Mouse (Mus musculus): ENCODE measurements around the gene Fkbp4.
"Not testable (repeated sequence)": the region's sequence is repeated elsewhere in the genome, so short reads cannot be mapped to it uniquely, and the experiment has no call there.

Fkbp4 gene

DNA sequence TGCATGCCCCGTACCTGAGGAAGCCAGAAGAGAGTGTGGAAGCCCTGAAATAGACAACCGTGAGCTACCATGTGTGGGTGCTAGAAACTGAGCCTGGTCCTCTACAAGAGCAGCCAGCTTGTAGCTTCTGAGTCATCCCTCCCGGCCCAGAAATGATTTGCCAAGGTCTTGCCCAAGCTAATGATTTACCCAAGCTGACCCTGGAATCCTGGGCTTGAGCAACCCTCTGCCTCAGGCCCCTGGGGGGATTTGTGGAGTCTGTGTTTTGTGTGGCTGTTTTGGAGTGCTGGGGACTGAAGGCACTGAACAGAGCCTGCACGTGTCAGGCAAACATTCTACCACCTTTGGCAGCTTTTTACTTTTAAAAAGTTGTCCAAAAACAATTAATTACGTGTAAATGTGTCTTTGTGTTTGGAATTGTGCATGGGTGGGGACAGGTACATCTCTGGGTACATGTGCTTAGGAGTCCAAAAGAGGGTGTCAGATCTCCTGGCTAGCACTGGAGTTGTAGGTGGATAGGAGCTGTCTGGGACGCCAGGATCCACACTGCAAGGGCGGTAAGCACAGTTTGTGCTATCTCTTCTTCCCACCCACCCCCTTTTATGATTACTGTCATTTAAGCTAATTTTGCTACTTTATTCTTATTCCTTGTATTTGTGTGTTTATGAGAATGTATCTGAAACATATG lies 40.8 kb downstream of the Fkbp4 start:
- DNase-seq (ENCODE audit: low spot score in 2 of 2): no peak

DNA sequence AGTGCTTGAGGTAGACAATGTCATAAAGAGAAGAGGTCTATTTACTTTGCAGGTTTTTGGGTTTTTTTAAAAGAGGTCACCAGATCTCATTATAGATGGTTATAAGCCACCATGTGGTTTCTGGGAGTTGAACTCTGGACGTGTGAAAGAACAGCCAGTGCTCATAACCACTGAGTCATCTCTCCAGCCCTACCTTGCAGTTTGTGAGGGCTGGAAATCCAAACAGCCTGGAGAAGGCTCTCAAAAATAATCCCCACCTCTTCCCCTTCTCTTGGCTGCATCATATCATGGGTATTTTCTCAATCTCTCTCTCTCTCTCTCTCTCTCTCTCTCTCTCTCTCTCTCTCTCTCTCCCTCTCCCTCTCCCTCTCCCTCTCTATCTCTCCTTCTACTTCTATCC lies 47.8 kb downstream of the Fkbp4 start:
- DNase-seq (ENCODE audit: low spot score in 2 of 2): no peak

DNA sequence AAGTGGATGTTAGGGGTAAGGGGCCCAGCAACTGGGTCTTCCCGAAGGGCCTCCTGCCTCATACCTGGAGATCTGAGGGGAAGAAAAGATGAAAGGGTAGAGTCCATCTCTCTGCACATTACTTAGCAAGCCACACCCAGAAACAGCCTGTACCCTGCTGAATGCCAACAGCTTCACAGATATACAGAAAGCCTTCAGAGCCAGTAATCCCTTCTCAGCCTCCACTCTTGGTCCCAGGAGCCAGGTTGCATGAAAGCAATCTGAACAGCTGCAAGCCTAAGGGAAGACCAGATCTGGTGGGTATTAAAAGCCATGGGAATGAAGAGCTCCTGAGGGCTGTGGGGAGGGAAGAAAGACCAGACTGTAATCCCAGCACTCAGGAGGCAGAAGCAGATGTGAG lies 49.3 kb downstream of the Fkbp4 start:
- DNase-seq (ENCODE audit: low spot score in 2 of 2): no peak

DNA sequence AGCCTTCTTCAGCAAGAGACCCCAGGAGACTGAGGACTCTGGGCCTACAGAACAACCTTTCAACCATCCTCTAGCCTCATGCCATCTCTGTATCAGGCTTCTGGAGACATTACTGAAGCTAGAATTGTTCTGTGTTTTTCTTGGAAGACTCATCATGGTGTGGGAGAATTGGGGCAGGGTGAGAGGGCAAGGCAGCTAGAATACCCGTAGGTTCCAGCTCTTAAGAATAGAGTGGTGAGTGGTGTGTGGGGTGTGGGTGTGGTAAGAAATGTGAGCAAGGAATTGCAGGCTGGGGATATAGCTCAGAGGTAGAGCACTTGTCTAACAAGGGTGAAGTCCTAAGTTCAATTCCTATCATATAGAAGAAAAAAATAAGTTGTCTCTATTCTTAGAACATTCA lies 53.5 kb downstream of the Fkbp4 start:
- no peak for DNase-seq (ENCODE audit: low spot score in 2 of 2)

DNA sequence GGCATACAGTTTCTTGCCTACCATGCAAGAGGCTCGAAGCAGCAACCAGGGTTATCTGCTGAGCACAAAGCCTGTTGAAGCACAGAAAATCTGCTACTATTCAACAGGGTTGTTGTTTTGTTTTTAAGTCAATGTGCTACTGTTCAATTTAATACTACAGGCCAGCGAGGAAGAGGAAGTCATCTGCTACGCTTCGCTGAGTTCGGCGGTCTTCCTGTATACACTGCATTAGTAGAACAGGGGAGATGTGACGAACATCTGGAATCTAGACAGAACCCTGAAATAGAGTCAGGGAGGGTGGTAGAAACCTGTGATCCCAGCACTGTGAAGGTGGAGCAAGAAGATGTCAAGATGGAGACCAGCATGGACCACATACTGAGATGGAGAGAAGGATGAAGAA lies 54.7 kb downstream of the Fkbp4 start:
- no peak for DNase-seq (ENCODE audit: low spot score in 2 of 2)

DNA sequence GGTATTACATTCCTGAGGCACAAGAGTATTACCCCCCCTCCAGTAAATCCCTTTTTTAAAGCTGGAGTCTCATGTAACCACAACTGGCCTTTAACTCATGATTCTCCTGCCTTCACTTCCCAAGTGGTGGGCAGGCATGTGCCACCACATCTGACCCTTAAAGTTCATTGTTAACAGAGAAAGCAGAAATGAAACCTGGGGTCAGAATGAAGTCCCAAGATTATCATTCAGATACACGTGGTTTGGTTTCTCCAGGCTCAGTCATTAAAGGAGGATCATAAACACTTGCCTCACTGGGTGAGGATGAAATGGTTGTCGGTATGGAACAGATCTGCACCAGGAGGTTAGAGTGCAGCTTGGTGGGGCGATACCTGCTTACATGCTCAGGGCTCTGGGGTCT lies 57.2 kb downstream of the Fkbp4 start:
- DNase-seq (ENCODE audit: low spot score in 2 of 2): no peak

DNA sequence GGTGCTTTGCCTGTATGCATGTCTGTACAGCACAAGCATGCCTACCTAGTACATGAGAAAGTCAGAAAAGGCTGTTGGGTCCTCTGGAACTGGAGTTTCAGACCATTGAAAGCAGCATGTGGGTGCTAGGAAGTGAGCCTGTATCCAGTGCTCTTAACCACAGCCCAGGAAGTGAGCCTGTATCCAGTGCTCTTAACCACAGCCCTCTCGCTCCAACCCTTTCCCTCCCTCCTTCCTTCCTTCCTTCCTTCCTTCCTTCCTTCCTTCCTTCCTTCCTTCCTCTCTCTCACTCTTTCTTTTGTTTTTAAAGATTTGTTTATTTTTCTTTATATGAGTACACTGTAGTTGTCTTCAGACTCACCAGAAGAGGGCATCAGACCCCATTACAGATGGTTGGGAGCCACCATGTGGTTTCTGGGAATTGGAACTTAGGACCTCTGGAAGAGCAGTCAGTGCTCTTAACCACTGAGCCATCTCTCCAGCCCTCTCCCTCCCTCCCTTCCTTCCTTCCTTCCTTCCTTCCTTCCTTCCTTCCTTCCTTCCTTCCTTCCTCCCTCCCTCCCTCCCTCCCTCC lies 57.8 kb downstream of the Fkbp4 start:
- not testable (repeated sequence) for DNase-seq (ENCODE audit: low spot score in 2 of 2)
